Mouse (Mus musculus) lung, adult 2 months (tissue): ENCODE results near the gene Nfya. TPM values are rescaled to one million over a fixed set of nuclear protein-coding genes. Genes with fewer than 3 reads are reported as not detected.
A peak's percentile ranks its signal among the peaks of the same experiment; 100 is the strongest.

Source experiments
- DNase-seq: peaks from one replicate; pipeline ENCODE4 v3.0.0; 2022
- H3K4me1 ChIP-seq: fragments of 200-500 bp; 2 replicates; pipeline ENCODE4 v1.6.1; 2011; ENCODE audit warnings: low read length; ENCODE audit not compliant: control insufficient read depth, insufficient read depth
- H3K4me3 ChIP-seq: fragments of 200-500 bp; replicated peaks from 2 replicates; pipeline ENCODE3; 2011; ENCODE audit warnings: low read depth, mild to moderate bottlenecking, control low read depth, low read length; ENCODE audit errors: extremely low read depth
- CTCF ChIP-seq: fragments of 200-500 bp; IDR thresholded peaks from 2 replicates; pipeline ENCODE4 v1.5.1; 2011; ENCODE audit warnings: mild to moderate bottlenecking, low read length, control low read depth; ENCODE audit not compliant: insufficient read depth
- POLR2A ChIP-seq: fragments of 200-500 bp; IDR thresholded peaks from 2 replicates; pipeline ENCODE4 v1.6.1; 2011; ENCODE audit warnings: low read depth, mild to moderate bottlenecking, control low read depth, low read length, borderline replicate concordance; ENCODE audit errors: extremely low read depth
- WGBS: fragments of 180-500 bp; shearing (Covaris S2); methylation state at CpG from one replicate; pipeline ENCODE4 v1.1.7; 2018; 5-methylcytosine and 5-hydroxymethylcytosine counted together
- polyA plus RNA-seq: library from polyadenylated mRNA; depleted of rRNA; stranded (reverse); fragments of >200 nt; gene quantifications from 2 replicates; pipeline ENCODE4 v1.2.3, GENCODE M21; 2012

The Nfya gene
- polyA plus RNA-seq, 1 experiment = 64.4 TPM

DNA sequence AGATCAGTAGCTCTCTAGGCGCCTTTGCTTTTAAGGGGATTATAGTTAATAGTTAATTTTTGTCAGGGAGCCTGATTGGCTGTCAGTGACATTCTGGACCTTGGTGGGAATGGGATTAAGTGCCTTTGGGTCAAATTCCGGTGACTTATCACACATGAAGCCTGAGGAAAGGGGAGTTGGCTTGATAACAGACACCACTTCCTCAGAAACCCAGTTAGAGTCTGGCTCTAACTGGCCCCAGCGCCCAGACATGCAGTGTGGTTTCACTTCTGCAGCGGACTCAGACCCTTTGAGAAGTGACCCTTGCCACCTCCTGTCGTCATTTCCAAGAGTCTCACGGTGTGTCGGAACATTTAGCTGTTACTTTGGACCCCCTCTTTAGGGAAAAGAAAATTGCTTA is 8.5 kb upstream of the Nfya start:
- TF ChIP-seq POLR2A (no peak), CTCF (no peak)
- WGBS = 53% methylated on average over 7 of the region's 7 CpGs
- no peak for DNase-seq
- Histone ChIP-seq H3K4me3 (no peak overlapping the region), H3K4me1 (no peaks in the 10 kb centered on the region; the same call in 1 of the 2 replicates)

- Histone ChIP-seq H3K4me3 (no peak overlapping the region), H3K4me1 (no peaks in the 10 kb centered on the region; the same call in 1 of the 2 replicates)
- DNase-seq = no peak
- TF ChIP-seq CTCF (no peak), POLR2A (no peak)
- WGBS = 83% methylated on average over 6 of the region's 6 CpGs
Observed at GRCm38 (mm10) chr17:48417521-48417920, 7.8 kb upstream of the Nfya start.

- no peak for TF ChIP-seq POLR2A
- peak; percentile 31 for TF ChIP-seq CTCF
- 60% methylated on average over 14 of the region's 14 CpGs for WGBS
- peak; percentile 41 for DNase-seq
- H3K4me3 ChIP-seq = no peak overlapping the region
- no peaks in the 10 kb centered on the region; the same call in 1 of the 2 replicates for H3K4me1 ChIP-seq
Observed at GRCm38 (mm10) chr17:48416425-48417195, 6.9 kb upstream of the Nfya start.

DNA sequence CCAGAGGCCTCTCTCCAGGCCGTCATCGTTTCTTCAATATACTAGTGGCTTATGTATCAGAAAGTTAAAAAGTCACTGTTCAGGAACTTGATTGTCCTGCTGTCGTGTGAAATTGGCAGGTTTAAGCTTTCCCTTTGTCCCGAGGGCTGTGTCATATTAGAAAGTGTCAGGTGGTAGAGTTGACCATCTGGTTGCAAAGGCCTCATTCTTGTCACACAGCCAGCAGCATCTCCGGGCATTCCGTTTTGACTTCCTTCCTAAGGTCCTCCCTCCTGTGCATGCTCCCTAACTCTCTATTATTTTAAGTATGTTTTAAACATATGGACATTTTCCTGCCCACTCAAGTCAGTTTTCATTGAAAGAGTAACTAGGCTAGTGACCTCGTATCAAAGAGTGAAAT is 6.3 kb upstream of the Nfya start:
- TF ChIP-seq POLR2A = no peak
- Histone ChIP-seq H3K4me1 (no peaks in the 10 kb centered on the region; the same call in 1 of the 2 replicates), H3K4me3 (no peak overlapping the region)
- WGBS = 50% methylated on average over 7 of the region's 7 CpGs
- no peak for DNase-seq

- 29% methylated on average over 8 of the region's 8 CpGs for WGBS
- TF ChIP-seq POLR2A = no peak
- no peak for TF ChIP-seq CTCF
Observed at GRCm38 (mm10) chr17:48411241-48411640, 1.5 kb upstream of the Nfya start.

GRCm38 (mm10) chr17:48410299-48410785 is 636 bp upstream of the Nfya start:
- no peak for TF ChIP-seq CTCF
- TF ChIP-seq POLR2A = no peak
- Histone ChIP-seq H3K4me3 (peak overlapping the region; percentile 87), H3K4me1 (peaks cover 3% of the 10 kb centered on the region)
- DNase-seq = no peak
- under 1% methylated on average over 13 of the region's 13 CpGs for WGBS

More at GRCm38 (mm10) chr17:48411241-48411640, 1.5 kb upstream of the Nfya start:
- no peak overlapping the region for H3K4me3 ChIP-seq
- H3K4me1 ChIP-seq = peaks cover 3% of the 10 kb centered on the region
- no peak for DNase-seq

- peak; percentile 74 for DNase-seq
- peak overlapping the region; percentile 83 for H3K4me3 ChIP-seq
- peaks cover 6% of the 10 kb centered on the region for H3K4me1 ChIP-seq
- WGBS = under 1% methylated on average over 47 of the region's 47 CpGs
- no peak for TF ChIP-seq CTCF
- peak; percentile 44; the same call in 1 of the 2 replicates for TF ChIP-seq POLR2A
Observed at GRCm38 (mm10) chr17:48408526-48409291, 997 bp downstream of the Nfya start.

DNA sequence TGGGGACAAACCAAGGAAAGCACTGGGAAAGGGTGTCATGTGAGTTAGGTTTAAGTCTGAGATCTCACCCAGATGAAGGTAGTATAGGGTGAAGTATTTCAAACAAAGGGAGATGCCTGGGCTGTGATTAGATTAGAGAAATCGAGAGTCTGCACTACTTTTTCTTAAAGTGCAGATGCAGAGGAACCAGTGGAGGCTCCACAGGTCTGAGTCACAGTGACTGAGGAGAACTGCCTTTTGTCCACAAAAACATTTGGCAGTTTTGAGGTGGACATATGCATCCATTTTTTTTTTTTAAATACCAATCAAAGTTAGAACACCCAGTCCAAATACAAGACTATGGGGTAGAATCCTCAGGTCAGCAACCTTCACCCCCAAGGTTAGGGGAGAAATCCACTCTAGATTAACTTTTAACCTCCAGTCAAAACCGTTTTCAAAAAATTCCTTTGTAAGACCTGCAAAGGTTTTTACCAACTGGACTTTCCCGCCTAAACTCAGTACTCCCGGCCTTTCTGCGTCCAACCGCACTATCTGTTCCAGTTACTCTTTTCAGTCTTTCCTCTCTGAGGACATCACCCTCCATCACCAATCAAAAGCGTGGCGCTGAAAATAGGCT is 1.7 kb downstream of the Nfya start:
- no peak for DNase-seq
- WGBS = 5% methylated on average over 8 of the region's 8 CpGs
- peak overlapping the region; percentile 50 for H3K4me3 ChIP-seq
- peaks cover 6% of the 10 kb centered on the region for H3K4me1 ChIP-seq
- TF ChIP-seq CTCF (no peak), POLR2A (no peak)

DNA sequence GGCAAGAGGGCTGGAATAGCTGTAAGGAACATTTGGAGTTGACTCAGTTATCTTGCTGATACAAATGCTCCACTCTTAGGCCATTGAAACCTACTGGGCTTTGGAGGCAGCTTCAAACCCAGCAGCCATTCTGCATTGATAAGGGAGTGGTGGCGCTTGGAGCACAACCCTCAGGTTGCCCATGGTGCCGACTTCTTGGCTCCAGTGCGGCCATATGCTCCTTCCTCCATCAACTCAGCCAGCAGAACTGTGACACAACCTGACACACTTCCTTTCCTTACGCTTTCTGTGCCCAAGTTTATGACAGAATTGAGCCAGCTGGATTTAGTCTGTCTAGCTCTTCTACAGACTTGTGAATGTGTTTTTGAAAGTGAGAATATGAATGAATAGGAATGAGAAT is 2.6 kb downstream of the Nfya start:
- 54% methylated on average over 4 of the region's 4 CpGs for WGBS
- TF ChIP-seq CTCF = no peak
- no peak for TF ChIP-seq POLR2A
- H3K4me1 ChIP-seq = peaks cover 6% of the 10 kb centered on the region
- no peak for DNase-seq
- no peak overlapping the region for H3K4me3 ChIP-seq
